ENCODE assay signal across 7 mouse cellular contexts in genomic region chr13:98205771-98206545, GRCm38 (mm10). TPM values are rescaled to one million over a fixed set of nuclear protein-coding genes. Genes with fewer than 3 reads are reported as not detected.
A peak's percentile ranks its signal among the peaks of the same experiment; 100 is the strongest.
DNase-seq lines count a peak whose midpoint lies in the region; ATAC-seq and TF ChIP-seq lines count a peak whose summit lies in the region.

Gene Arhgef28, minus strand, starts transcription at chr13:98206439.

- H3K36me3 ChIP-seq in embryonic facial prominence, embryonic 14.5 days (ENCODE audit: control insufficient read depth, insufficient read depth, low read length) = no peaks in the 10 kb centered on the region
- no peaks in the 10 kb centered on the region for H3K36me3 ChIP-seq in heart, embryonic 11.5 days (ENCODE audit: control insufficient read depth, insufficient read depth, low read length)
- H3K36me3 ChIP-seq in kidney, embryonic 15.5 days = no peaks in the 10 kb centered on the region
- H3K36me3 ChIP-seq in liver, adult 2 months (ENCODE audit: control insufficient read depth, insufficient read depth, low read length) = no peaks in the 10 kb centered on the region
- no peaks in the 10 kb centered on the region for H3K36me3 ChIP-seq in myocyte (ENCODE audit: control insufficient read depth, insufficient read depth)
- H3K36me3 ChIP-seq in stomach, embryonic 14.5 days (ENCODE audit: control insufficient read depth, insufficient read depth, low read length) = no peaks in the 10 kb centered on the region

- H3K27ac ChIP-seq in bone marrow macrophage, adult 2 months (ENCODE audit: insufficient read depth, low read depth, low read length) = no peak within 1 kb of the TSS
- peak within 1 kb of the TSS; percentile 48; the same call in 1 of the 2 replicates for H3K27ac ChIP-seq in embryonic facial prominence, embryonic 14.5 days (replicated peaks; ENCODE audit: low read depth, low read length)
- peak within 1 kb of the TSS; percentile 68 for H3K27ac ChIP-seq in heart, embryonic 11.5 days (ENCODE audit: low read depth, low read length)
- H3K27ac ChIP-seq in kidney, embryonic 15.5 days = peak within 1 kb of the TSS; percentile 94
- no peak within 1 kb of the TSS for H3K27ac ChIP-seq in liver, adult 2 months (replicated peaks; ENCODE audit: insufficient read depth, low read depth, low read length)
- peak within 1 kb of the TSS; percentile 75 for H3K27ac ChIP-seq in stomach, embryonic 14.5 days (ENCODE audit: low read length)

- peak within 1 kb of the TSS; percentile 1 for H3ac ChIP-seq in myocyte (ENCODE audit: control insufficient read depth, insufficient read length)

- H3K4me1 ChIP-seq in bone marrow macrophage, adult 2 months (ENCODE audit: control insufficient read depth, insufficient read depth, low read length) = no peaks in the 10 kb centered on the region
- H3K4me1 ChIP-seq in embryonic facial prominence, embryonic 14.5 days (ENCODE audit: control insufficient read depth, insufficient read depth, low read length) = no peaks in the 10 kb centered on the region
- peaks cover 10% of the 10 kb centered on the region for H3K4me1 ChIP-seq in heart, embryonic 11.5 days (ENCODE audit: control insufficient read depth, insufficient read depth, low read length)
- H3K4me1 ChIP-seq in kidney, embryonic 15.5 days = peaks cover 25% of the 10 kb centered on the region
- no peaks in the 10 kb centered on the region for H3K4me1 ChIP-seq in liver, adult 2 months (ENCODE audit: control insufficient read depth, insufficient read depth, low read length)
- H3K4me1 ChIP-seq in stomach, embryonic 14.5 days (ENCODE audit: control insufficient read depth, insufficient read depth, low read length) = peaks cover 13% of the 10 kb centered on the region; the same call in 1 of the 2 replicates

- peak within 1 kb of the TSS; percentile 28 for H3K4me3 ChIP-seq in bone marrow macrophage, adult 2 months (ENCODE audit: insufficient read depth, low read length)
- peak within 1 kb of the TSS; percentile 66 for H3K4me3 ChIP-seq in embryonic facial prominence, embryonic 14.5 days (ENCODE audit: low read depth, low read length)
- H3K4me3 ChIP-seq in heart, embryonic 11.5 days (ENCODE audit: low read depth, low read length) = peak within 1 kb of the TSS; percentile 64
- H3K4me3 ChIP-seq in kidney, embryonic 15.5 days (replicated peaks) = peak within 1 kb of the TSS; percentile 67
- H3K4me3 ChIP-seq in liver, adult 2 months (ENCODE audit: insufficient read depth, low read depth, low read length) = peak within 1 kb of the TSS; percentile 50; the same call in 1 of the 2 replicates
- H3K4me3 ChIP-seq in myocyte = peak within 1 kb of the TSS; percentile 18
- H3K4me3 ChIP-seq in stomach, embryonic 14.5 days (ENCODE audit: low read depth, low read length) = peak within 1 kb of the TSS; percentile 59

- H3K4me2 ChIP-seq in embryonic facial prominence, embryonic 14.5 days (ENCODE audit: low read depth, low read length) = peak within 1 kb of the TSS; percentile 98
- peak within 1 kb of the TSS; percentile 90 for H3K4me2 ChIP-seq in heart, embryonic 11.5 days
- H3K4me2 ChIP-seq in kidney, embryonic 15.5 days = peak within 1 kb of the TSS; percentile 95
- H3K4me2 ChIP-seq in myocyte (ENCODE audit: low read depth) = peak within 1 kb of the TSS; percentile 87
- peak within 1 kb of the TSS; percentile 91 for H3K4me2 ChIP-seq in stomach, embryonic 14.5 days (replicated peaks; ENCODE audit: low read depth, low read length)

- DNase-seq in embryonic facial prominence, embryonic 14.5 days (ENCODE audit: low spot score) = peak; percentile 79
- no peak for DNase-seq in liver, adult 2 months (ENCODE audit: extremely low read depth, low read depth, low spot score)

- H3K27me3 ChIP-seq in embryonic facial prominence, embryonic 14.5 days (replicated peaks; ENCODE audit: control insufficient read depth, insufficient read depth, low read length) = peaks cover 6% of the 10 kb centered on the region; the same call in 1 of the 2 replicates
- H3K27me3 ChIP-seq in heart, embryonic 11.5 days (ENCODE audit: control insufficient read depth, insufficient read depth, low read length) = peaks cover 7% of the 10 kb centered on the region; the same call in 1 of the 2 replicates
- peaks cover 7% of the 10 kb centered on the region; the same call in 1 of the 2 replicates for H3K27me3 ChIP-seq in kidney, embryonic 15.5 days
- peaks cover 14% of the 10 kb centered on the region for H3K27me3 ChIP-seq in liver, adult 2 months (ENCODE audit: control insufficient read depth, insufficient read depth, low read length)
- peaks cover 17% of the 10 kb centered on the region for H3K27me3 ChIP-seq in myocyte (ENCODE audit: control insufficient read depth, insufficient read depth, insufficient read length)
- H3K27me3 ChIP-seq in stomach, embryonic 14.5 days (ENCODE audit: control insufficient read depth, insufficient read depth, low read length) = no peaks in the 10 kb centered on the region

- no peaks in the 10 kb centered on the region for H3K9me3 ChIP-seq in embryonic facial prominence, embryonic 14.5 days (ENCODE audit: control insufficient read depth, low read length)
- no peaks in the 10 kb centered on the region for H3K9me3 ChIP-seq in heart, embryonic 11.5 days (replicated peaks; ENCODE audit: control insufficient read depth, low read length)
- no peaks in the 10 kb centered on the region for H3K9me3 ChIP-seq in kidney, embryonic 15.5 days (replicated peaks)
- H3K9me3 ChIP-seq in stomach, embryonic 14.5 days (ENCODE audit: control insufficient read depth, low read depth, low read length) = no peaks in the 10 kb centered on the region

- WGBS in embryonic facial prominence, embryonic 14.5 days = under 1% methylated on average over 31 of the region's 76 CpGs
- under 1% methylated on average over 49 of the region's 76 CpGs for WGBS in heart, embryonic 11.5 days (ENCODE audit: insufficient replicate concordance)
- under 1% methylated on average over 69 of the region's 76 CpGs for WGBS in kidney, embryonic 15.5 days
- 2% methylated on average over 71 of the region's 76 CpGs for WGBS in liver, adult 2 months
- under 1% methylated on average over 53 of the region's 76 CpGs for WGBS in stomach, embryonic 14.5 days

- no peaks in the 10 kb centered on the region for H3K79me2 ChIP-seq in liver, adult 2 months (ENCODE audit: control insufficient read depth, insufficient read depth, low read length)
- H3K79me2 ChIP-seq in myocyte (ENCODE audit: control insufficient read depth, insufficient read depth) = no peaks in the 10 kb centered on the region

- H3K9ac ChIP-seq in embryonic facial prominence, embryonic 14.5 days (ENCODE audit: low read depth, low read length) = peak within 1 kb of the TSS; percentile 70
- H3K9ac ChIP-seq in heart, embryonic 11.5 days (ENCODE audit: low read depth, low read length) = peak within 1 kb of the TSS; percentile 77
- H3K9ac ChIP-seq in kidney, embryonic 15.5 days = peak within 1 kb of the TSS; percentile 55
- H3K9ac ChIP-seq in liver, adult 2 months (ENCODE audit: low read depth, low read length) = no peak within 1 kb of the TSS
- H3K9ac ChIP-seq in stomach, embryonic 14.5 days (replicated peaks; ENCODE audit: low read depth, low read length) = peak within 1 kb of the TSS; percentile 38; the same call in 1 of the 2 replicates

- ATAC-seq in embryonic facial prominence, embryonic 14.5 days (ENCODE audit: low read depth) = peak; percentile 89
- ATAC-seq in heart, embryonic 11.5 days (replicated peaks; ENCODE audit: insufficient number of reproducible peaks, low FRiP score, low TSS enrichment) = peak; percentile 84
- ATAC-seq in kidney, embryonic 15.5 days (replicated peaks; ENCODE audit: low FRiP score) = peak; percentile 93
- peak; percentile 83 for ATAC-seq in stomach, embryonic 14.5 days (ENCODE audit: insufficient number of reproducible peaks, insufficient read depth, low FRiP score, low read depth)

- TF ChIP-seq CTCF in bone marrow macrophage, adult 2 months (IDR thresholded peaks at IDR 0.05; ENCODE audit: low read depth, low read length) = no peak
- 0 out of 2 replicates have a peak, but pooled peaks have one; percentile 24 for TF ChIP-seq CTCF in liver, adult 2 months (IDR thresholded peaks at IDR 0.05; ENCODE audit: low read depth, low read length)

- TF ChIP-seq POLR2A in bone marrow macrophage, adult 2 months (IDR thresholded peaks at IDR 0.05; ENCODE audit: borderline replicate concordance, low read depth, low read length) = no peak
- TF ChIP-seq POLR2A in liver, adult 2 months (IDR thresholded peaks at IDR 0.05; ENCODE audit: extremely low read depth, insufficient read depth, low read length) = no peak
- TF ChIP-seq POLR2A in myocyte (IDR thresholded peaks at IDR 0.05; ENCODE audit: insufficient read length, low read depth) = peak; percentile 10

TF ChIP-seq in myocyte, 11 proteins besides CTCF, POLR2A, EP300 and RAD21:
- TF ChIP-seq TCF3 (IDR thresholded peaks at IDR 0.05; ENCODE audit: insufficient read length, low read depth) (no peak), POLR2AphosphoS2 (IDR thresholded peaks at IDR 0.05; ENCODE audit: insufficient read length, low read depth) (no peak), MAX (IDR thresholded peaks at IDR 0.05; ENCODE audit: low read depth) (no peak), REST (IDR thresholded peaks at IDR 0.05; ENCODE audit: insufficient read depth, insufficient read length) (no peak), TCF12 (IDR thresholded peaks at IDR 0.05; ENCODE audit: insufficient read depth, poor library complexity, severe bottlenecking) (no peak), USF1 (IDR thresholded peaks at IDR 0.05; ENCODE audit: low read depth) (no peak), SRF (IDR thresholded peaks at IDR 0.05; ENCODE audit: control insufficient read depth, insufficient read length, low read depth) (no peak), MYOD1 (IDR thresholded peaks at IDR 0.05; ENCODE audit: control insufficient read depth in 1 of 3, insufficient read length in 2 of 3, low read depth in 2 of 3) (peak in 1 of 3 experiments; percentile 38), E2F4 (IDR thresholded peaks at IDR 0.05; ENCODE audit: insufficient read depth) (no peak), MYOG (IDR thresholded peaks at IDR 0.05; ENCODE audit: control insufficient read depth in 1 of 3, insufficient read depth in 1 of 3, insufficient read length in 2 of 3, low read depth in 2 of 3) (peak in 1 of 3 experiments; percentile 53), CEBPB (IDR thresholded peaks at IDR 0.05; ENCODE audit: insufficient read depth, poor library complexity, severe bottlenecking) (no peak)

RNA-seq across cellular contexts. Expression of gene Arhgef28, which starts in this region (rescaled TPM):
- not detected in 2 replicates for polyA plus RNA-seq in bone marrow macrophage, adult 2 months (2012; ENCODE audit: insufficient read depth, insufficient read length, missing spikeins)
- polyA plus RNA-seq in embryonic facial prominence, embryonic 14.5 days (2014; fragmentation: Nextera tagmentation; extraction: Ambion mirVana) = 9.4 and 11.5 TPM in 2 replicates
- polyA plus RNA-seq in heart, embryonic 11.5 days (2014; fragmentation: Nextera tagmentation; extraction: Ambion mirVana) = 11.0 and 12.5 TPM in 2 replicates
- 39.8 and 45.3 TPM in 2 replicates for polyA plus RNA-seq in kidney, embryonic 15.5 days (2015; fragmentation: Nextera tagmentation; extraction: Ambion mirVana)
- 0.07 and 0.37 TPM in 2 replicates for total RNA-seq in liver, adult 2 months (2014; rRNA removed)
- 0.20 TPM in 1 of 2 replicates, not detected in the other for polyA plus RNA-seq in liver, adult 2 months (2012; rRNA removed)
- 0.76 TPM for polyA plus RNA-seq in myocyte (2012; fragmentation: generic; extraction: Trizol)
- 28.4 and 28.9 TPM in 2 replicates for polyA plus RNA-seq in stomach, embryonic 14.5 days (2014; fragmentation: Nextera tagmentation; extraction: Ambion mirVana)

Comparison
In these comparisons a context has a peak if more than half of its experiments do, and no peak if none do; other contexts are left out.
1. H3K27ac ChIP-seq: peak in embryonic facial prominence, embryonic 14.5 days (single experiment), heart, embryonic 11.5 days (single experiment), kidney, embryonic 15.5 days (single experiment) and stomach, embryonic 14.5 days (single experiment); none in bone marrow macrophage, adult 2 months (single experiment) and liver, adult 2 months (single experiment).
2. Peak in every context shown above with its lines, with median percentiles within 50 percentile points of each other: H3K4me3 ChIP-seq, ATAC-seq and H3K4me2 ChIP-seq.